Mouse (Mus musculus) hindbrain, embryonic 10.5 days (tissue): Measurements from ENCODE around the gene Asnsd1. TPM values are rescaled to one million over a fixed set of nuclear protein-coding genes. Genes with fewer than 3 reads are reported as not detected.

Experiments
- DNase-seq: peaks from one replicate; pipeline ENCODE4 v3.0.0-alpha.2; 2017; ENCODE audit warnings: low spot score
- H3K27ac ChIP-seq: fragments of 300-500 bp; sonication (generic); 2 replicates; pipeline ENCODE4 v1.5.1; 2016; ENCODE audit warnings: mild to moderate bottlenecking, moderate library complexity
- H3K27me3 ChIP-seq: fragments of 300-500 bp; sonication (generic); 2 replicates; pipeline ENCODE4 v1.6.1; 2016; ENCODE audit warnings: mild to moderate bottlenecking; ENCODE audit not compliant: poor library complexity, insufficient read depth, severe bottlenecking
- H3K36me3 ChIP-seq: fragments of 300-500 bp; sonication (generic); 2 replicates; pipeline ENCODE4 v1.6.1; 2016; ENCODE audit warnings: mild to moderate bottlenecking, moderate library complexity
- H3K4me1 ChIP-seq: fragments of 300-500 bp; sonication (generic); replicated peaks from 2 replicates; pipeline ENCODE4 v1.6.1; 2016; ENCODE audit warnings: mild to moderate bottlenecking
- H3K4me3 ChIP-seq: fragments of 300-500 bp; sonication (generic); 2 replicates; pipeline ENCODE4 v1.5.1; 2016; ENCODE audit warnings: mild to moderate bottlenecking, moderate library complexity
- H3K9me3 ChIP-seq: fragments of 300-500 bp; sonication (generic); 2 replicates; pipeline ENCODE4 v1.6.1; 2016; ENCODE audit warnings: mild to moderate bottlenecking, moderate library complexity
- WGBS: fragments of 180-500 bp; shearing (Covaris S2); methylation state at CpG from one replicate; pipeline ENCODE4 v1.1.7; 2016; 5-methylcytosine and 5-hydroxymethylcytosine counted together
- polyA plus RNA-seq: library from polyadenylated mRNA; unstranded; fragments of >200 nt; fragmentation: Nextera tagmentation; extraction: Ambion mirVana; gene quantifications from 2 replicates; pipeline ENCODE4 v1.2.1, GENCODE M21; 2016

The Asnsd1 gene
- polyA plus RNA-seq, 1 experiment from 2014 or later = 83.7 TPM

- Histone ChIP-seq H3K27me3 (no peaks in the 10 kb centered on the region), H3K4me1 (no peaks in the 10 kb centered on the region), H3K9me3 (no peaks in the 10 kb centered on the region), H3K4me3 (no peak overlapping the region), H3K27ac (no peak overlapping the region), H3K36me3 (peaks cover 57% of the 10 kb centered on the region)
- DNase-seq = no peak
- 89% methylated on average over 1 of the region's 1 CpGs for WGBS
Measured at GRCm38 (mm10) chr1:53324277-53324676, 28.3 kb downstream of the Asnsd1 start.

GRCm38 (mm10) chr1:53323254-53323653 is 29.3 kb downstream of the Asnsd1 start:
- Histone ChIP-seq H3K9me3 (no peaks in the 10 kb centered on the region), H3K36me3 (peaks cover 63% of the 10 kb centered on the region), H3K4me1 (no peaks in the 10 kb centered on the region), H3K4me3 (no peak overlapping the region), H3K27me3 (no peaks in the 10 kb centered on the region), H3K27ac (no peak overlapping the region)
- no peak for DNase-seq
- WGBS = 91% methylated on average over 5 of the region's 5 CpGs

GRCm38 (mm10) chr1:53321662-53322344 is 30.7 kb downstream of the Asnsd1 start:
- WGBS = 96% methylated on average over 4 of the region's 4 CpGs
- no peak for DNase-seq
- Histone ChIP-seq H3K27ac (no peak overlapping the region), H3K27me3 (no peaks in the 10 kb centered on the region), H3K9me3 (no peaks in the 10 kb centered on the region), H3K4me3 (no peak overlapping the region), H3K36me3 (peaks cover 76% of the 10 kb centered on the region), H3K4me1 (no peaks in the 10 kb centered on the region)

- DNase-seq = peak; percentile 87
- 3% methylated on average over 27 of the region's 27 CpGs for WGBS
- no peaks in the 10 kb centered on the region for H3K27me3 ChIP-seq
Measured at GRCm38 (mm10) chr1:53312989-53313967, 39.3 kb downstream of the Asnsd1 start, which contains the start of gene Osgepl1. Gene Osgepl1, plus strand, starts transcription at chr1:53313624.

GRCm38 (mm10) chr1:53300506-53300905 is 52.0 kb downstream of the Asnsd1 start:
- 89% methylated on average over 4 of the region's 4 CpGs for WGBS

More at GRCm38 (mm10) chr1:53312989-53313967, 39.3 kb downstream of the Asnsd1 start, which contains the start of gene Osgepl1:
- peak within 1 kb of the TSS; percentile 92 for H3K27ac ChIP-seq
- peaks cover 55% of the 10 kb centered on the region for H3K36me3 ChIP-seq
- peak within 1 kb of the TSS; percentile 74 for H3K4me3 ChIP-seq
- no peaks in the 10 kb centered on the region for H3K9me3 ChIP-seq
- peaks cover 8% of the 10 kb centered on the region for H3K4me1 ChIP-seq

GRCm38 (mm10) chr1:53296581-53297383 is 55.8 kb downstream of the Asnsd1 start, which contains the start of the genes Pms1, Ormdl1 and Gm28778:
Gene Pms1, minus strand, starts transcription at chr1:53297018.
Gene Ormdl1, plus strand, starts transcription at chr1:53297095.
Gene Gm28778, plus strand, starts transcription at chr1:53297111.
- Histone ChIP-seq H3K27ac (peak within 1 kb of the TSS; percentile 97), H3K36me3 (peaks cover 33% of the 10 kb centered on the region), H3K27me3 (no peaks in the 10 kb centered on the region), H3K4me3 (peak within 1 kb of the TSS; percentile 85), H3K4me1 (peaks cover 15% of the 10 kb centered on the region), H3K9me3 (no peaks in the 10 kb centered on the region)
- WGBS = under 1% methylated on average over 66 of the region's 66 CpGs
- peak; percentile 96 for DNase-seq

More at GRCm38 (mm10) chr1:53300506-53300905, 52.0 kb downstream of the Asnsd1 start:
- H3K4me3 ChIP-seq = no peak overlapping the region
- H3K27me3 ChIP-seq = no peaks in the 10 kb centered on the region
- peaks cover 15% of the 10 kb centered on the region for H3K4me1 ChIP-seq
- no peak for DNase-seq
- H3K27ac ChIP-seq = no peak overlapping the region
- peaks cover 43% of the 10 kb centered on the region for H3K36me3 ChIP-seq
- H3K9me3 ChIP-seq = no peaks in the 10 kb centered on the region

Other genes starting within 250 kb of the Asnsd1 start
- gene 1700019A02Rik, start 165.1 kb downstream of the Asnsd1 start, polyA plus RNA-seq = not detected in 2 replicates
- gene Pms1, start 55.7 kb downstream of the Asnsd1 start, polyA plus RNA-seq = 18.8 and 25.1 TPM in 2 replicates
- 87.6 and 91.4 TPM in 2 replicates for gene Ormdl1, start 55.7 kb downstream of the Asnsd1 start, polyA plus RNA-seq
- 0.42 TPM in 1 of 2 replicates, not detected in the other for gene Gm28778, start 55.6 kb downstream of the Asnsd1 start, polyA plus RNA-seq
- 26.2 and 26.7 TPM in 2 replicates for gene Osgepl1, start 39.1 kb downstream of the Asnsd1 start, polyA plus RNA-seq
- 2.1 TPM in 1 of 2 replicates, not detected in the other for gene Asdurf, start 133 bp downstream of the Asnsd1 start, polyA plus RNA-seq
- gene Gm28551, start 85 bp downstream of the Asnsd1 start, polyA plus RNA-seq = 1.0 and 1.1 TPM in 2 replicates